Mouse (Mus musculus) neural tube, embryonic 10.5 days (tissue): ENCODE measurements around the gene Trnt1.

Experiments used
- DNase-seq: peaks from one replicate; pipeline ENCODE4 v3.0.0-alpha.2; 2017; ENCODE audit warnings: low spot score; ENCODE audit errors: extremely low spot score

The Trnt1 gene

DNA sequence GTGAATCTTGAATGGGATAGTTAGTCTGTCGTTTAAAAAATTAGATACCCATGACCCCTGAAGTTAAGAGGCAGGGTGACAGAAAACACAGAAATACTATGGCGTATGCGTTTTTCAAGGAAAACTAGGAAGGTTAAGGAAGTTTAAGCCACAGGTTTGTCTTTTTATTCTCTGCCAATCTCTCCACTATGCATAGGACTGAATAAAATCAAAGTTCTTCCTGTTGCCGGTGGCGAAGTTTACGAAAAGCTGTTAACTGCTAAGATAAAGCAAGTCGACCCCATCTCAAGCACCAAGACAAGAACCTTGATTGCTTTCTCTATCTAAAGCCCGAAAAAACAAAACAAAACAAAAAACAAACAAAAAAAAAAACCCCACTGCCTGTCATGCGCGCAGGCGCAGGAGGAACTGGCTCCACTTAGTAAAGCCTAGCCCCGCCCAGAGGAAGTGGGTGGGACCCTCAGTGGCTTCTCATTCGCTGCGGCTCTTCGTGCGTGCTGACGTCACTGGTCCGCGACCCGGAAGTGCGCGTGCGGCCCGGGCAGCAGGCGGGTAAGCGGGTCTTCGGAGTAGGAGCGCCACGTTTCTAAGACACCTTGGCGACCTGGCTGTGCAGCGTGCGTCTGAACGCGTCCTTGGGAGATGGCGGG, at the start of gene Trnt1:
TSS of gene Trnt1 (plus strand) at position 481 of the 650 bp plus-strand sequence.
- peak; percentile 96 for DNase-seq

DNA sequence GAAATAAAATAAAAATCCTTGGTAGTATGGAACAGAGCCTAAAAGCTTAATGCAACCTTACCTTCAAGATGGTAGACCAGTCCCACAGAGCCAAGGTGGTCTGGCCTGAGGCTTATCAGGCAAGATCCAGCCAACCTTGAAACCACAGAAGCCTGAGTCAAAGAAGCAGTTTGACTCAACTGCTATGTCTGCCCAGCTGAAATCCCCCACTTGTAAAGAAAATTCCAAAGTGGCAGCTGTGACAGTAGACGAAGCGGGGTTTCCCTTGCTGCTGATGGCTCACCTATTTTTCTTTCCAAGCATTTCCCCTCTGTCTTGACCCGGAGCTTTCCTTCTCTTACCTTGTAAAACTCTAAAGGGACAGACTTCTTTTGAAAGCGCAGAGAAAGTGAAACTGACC, 43.3 kb upstream of the Trnt1 start:
- DNase-seq: no peak

DNA sequence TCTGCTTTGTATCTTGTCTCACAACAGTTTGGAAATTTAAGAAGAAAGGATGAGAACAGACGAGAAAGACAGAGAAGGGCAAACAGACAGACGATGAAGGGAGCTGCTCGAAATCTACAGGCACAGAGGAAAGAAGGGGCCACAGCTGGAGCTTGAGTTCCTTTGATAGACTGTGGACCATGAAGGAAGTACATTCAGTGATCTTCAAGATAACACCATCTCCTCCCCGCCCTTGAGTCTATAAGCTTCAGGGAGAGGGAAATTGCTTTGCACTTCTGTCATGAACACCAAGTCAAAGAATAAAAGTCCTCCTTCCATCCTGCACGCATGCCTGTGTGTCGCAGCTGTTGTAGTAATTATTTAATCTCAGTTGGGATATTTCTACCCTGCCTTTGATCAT, 42.8 kb upstream of the Trnt1 start:
- DNase-seq: no peak

DNA sequence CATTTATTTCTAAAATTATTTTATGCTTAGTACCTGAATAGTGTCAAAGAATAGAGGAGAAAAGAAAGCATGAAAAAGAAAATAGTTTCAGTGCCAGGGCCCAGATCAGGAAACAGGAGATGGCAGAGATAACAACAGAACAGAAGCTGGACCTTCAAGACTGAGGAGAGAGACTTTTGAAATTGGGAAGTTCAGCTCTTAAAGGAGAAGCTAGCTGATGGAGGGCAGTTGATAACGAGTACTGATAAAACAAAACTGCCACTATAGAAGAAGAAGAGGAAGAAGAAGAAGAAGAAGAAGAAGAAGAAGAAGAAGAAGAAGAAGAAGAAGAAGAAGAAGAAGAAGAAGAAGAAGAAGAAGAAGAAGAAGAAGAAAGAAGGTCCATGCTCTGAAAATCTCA, 41.2 kb upstream of the Trnt1 start:
- DNase-seq: no peak

DNA sequence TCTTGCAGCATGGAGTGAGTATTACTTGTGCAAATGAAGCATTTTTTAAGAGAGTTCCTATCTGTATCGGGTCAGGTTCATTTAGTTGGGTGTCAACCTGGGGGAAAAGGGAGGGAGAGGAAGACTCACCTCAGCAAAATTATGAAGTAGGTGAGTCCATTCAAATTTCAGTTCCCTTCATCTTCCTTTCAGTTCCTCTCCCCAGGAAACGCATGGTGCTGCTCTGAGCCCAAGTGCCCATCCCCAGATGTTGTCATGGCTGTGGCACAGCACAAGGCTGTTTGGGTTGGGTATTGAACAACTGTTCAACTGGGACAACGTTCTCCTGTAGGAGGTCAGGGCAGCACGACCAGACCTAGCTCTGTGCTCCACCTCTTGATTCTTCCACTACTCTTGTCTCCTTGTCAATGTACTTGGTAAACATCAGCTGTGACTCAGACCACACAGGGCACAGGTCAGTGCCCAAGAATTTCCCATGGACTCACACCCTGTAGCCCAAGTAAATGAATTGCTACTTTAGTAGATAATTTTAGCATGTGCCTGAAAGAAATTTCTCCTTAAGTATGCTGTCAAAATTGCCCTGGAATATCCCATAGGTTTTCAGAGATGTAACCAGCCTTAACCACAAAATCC, 39.1 kb upstream of the Trnt1 start:
- no peak for DNase-seq

DNA sequence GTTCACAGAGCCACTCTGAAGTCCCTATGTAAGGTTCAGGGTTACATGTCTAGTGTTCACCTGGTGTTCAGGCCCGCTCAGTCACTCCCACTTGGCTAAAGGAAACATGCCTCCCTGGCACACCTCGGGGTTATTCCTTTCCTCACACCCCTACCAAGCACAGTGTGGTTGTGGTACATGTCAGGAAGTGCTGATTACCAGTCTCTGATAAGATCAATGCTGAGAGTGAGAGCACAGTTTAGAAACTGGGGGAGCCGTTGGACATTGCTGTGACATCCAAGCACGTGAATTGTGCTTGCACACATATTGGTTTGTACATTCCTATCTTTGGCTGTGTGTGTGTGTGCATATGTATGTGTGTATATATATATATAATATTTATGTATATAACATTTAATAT, 36.4 kb upstream of the Trnt1 start:
- DNase-seq: no peak

DNA sequence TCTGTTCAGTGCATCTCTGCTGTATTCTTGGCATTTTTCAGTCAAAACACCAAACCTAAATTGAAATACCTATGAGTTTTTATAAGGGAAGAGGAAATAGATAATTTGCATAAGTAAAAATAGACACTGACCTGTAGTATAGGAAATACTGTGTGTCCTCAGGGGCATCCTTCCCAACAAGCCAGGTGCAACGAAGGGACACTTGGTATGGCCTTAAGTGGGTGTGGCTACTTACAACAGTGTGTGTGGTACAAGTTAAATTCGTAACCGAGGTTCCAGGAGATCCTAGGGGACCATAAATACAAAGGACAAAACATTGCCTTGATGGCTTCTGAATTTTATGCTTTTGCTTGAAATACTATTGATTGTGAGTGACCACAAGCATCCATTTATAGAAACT, 30.7 kb upstream of the Trnt1 start:
- no peak for DNase-seq

DNA sequence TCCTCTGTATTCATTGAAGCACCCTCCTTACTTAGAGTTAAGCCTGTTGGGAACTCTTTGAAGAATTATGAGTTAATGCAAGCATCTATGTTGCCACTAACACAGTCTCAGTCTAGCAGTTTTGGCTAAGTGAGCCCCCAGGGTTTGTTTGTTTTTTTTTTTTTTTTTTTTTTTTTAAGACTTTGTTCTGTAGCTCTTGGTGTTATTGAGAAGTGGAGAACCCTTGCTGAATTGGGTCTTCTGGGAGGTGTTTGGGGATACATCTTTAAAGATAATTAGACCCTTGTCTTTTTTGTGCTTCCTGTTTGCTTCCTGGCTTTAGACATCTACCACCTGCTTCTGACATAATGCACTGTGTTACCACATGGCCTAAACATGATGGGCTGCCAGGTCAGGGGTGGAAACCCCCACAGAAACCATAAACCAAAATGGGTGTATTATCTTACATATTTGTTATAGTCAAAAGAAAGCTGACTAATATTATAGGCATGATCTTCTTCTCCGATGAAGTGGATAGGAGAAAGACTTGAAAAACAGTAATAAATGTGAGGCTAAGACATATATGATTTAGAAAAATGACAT, 28.6 kb upstream of the Trnt1 start:
- no peak for DNase-seq

DNA sequence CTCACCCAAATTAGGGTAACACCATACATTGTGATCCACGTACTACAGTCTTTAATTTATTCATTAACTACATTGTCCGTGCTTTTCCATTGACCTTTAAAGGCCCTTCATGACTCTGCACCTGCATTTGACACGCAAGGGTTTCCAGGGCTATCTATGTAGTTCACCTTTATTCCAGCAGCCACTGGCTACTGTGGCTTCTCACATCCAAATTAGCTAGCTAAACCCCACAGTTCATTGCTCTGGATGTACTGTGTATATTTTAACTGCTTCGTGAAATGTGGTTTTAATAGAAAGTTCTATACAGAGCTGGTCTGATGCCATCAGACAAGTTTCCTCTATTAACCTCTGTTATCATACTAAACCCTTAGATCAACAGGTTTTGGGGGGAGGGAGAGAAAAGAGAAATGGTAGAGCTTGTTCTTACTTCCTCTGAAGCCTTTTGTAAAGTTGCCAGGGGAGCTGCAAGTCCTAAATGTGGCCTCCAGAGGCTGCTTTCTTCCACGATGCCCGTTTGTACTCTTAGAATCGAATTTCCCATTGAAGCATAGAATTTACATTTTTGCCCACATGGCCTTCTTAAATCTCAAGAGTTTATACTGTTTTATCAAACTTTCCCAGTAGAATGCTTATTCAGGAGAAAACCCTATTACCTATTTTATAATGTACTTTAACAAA, 25.2 kb upstream of the Trnt1 start:
- no peak for DNase-seq

DNA sequence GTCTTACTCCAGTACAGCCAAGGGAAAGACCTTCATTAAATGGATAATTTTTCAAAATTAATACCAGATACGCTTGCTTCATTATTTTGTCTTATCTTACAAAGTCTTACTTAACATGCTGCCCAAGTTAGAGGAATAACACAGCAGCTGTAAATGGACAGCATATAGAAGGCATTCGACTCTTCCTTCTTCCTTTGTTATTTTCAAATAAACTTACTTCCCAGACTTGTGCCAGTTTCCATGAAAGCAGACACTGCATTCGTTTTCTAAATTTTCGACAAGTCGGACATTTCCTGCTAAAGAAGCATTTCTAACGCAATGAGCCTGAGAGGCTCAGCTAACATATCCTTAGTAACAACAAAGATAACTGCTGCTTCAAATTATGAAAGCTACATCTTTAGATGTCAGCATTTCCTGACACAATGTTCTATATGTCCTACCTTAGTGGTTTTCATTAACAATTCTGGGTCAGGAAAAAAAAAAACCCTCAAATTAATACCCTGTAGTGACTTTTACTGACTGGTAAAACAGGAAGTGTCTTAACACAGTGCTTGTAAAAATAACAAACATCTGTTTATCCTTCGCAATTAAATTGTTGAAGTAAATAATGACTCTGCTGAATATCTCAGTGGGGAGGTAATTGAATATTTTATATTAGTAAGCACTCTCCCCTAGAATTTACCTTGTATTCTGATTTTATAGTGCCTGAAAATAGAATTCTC, 23.1 kb upstream of the Trnt1 start:
- DNase-seq: no peak

DNA sequence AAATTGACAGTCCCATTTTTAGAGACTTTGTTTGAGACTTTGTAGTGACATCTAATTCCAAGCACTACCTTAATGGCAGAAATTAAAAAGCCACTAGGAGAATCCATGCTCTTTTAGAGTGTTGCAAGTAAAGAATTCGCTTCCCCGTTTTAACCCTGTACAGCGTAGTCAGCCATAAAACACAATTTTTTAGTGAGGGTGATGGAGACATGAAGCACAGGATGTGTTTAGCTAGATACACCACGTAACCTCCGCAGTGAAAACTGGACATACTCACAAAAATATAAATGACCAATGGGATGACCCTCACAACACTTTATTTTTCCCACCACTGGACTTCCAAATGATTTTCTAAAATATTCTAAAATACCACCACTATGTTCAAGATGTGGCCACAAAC, 21.7 kb upstream of the Trnt1 start:
- no peak for DNase-seq

DNA sequence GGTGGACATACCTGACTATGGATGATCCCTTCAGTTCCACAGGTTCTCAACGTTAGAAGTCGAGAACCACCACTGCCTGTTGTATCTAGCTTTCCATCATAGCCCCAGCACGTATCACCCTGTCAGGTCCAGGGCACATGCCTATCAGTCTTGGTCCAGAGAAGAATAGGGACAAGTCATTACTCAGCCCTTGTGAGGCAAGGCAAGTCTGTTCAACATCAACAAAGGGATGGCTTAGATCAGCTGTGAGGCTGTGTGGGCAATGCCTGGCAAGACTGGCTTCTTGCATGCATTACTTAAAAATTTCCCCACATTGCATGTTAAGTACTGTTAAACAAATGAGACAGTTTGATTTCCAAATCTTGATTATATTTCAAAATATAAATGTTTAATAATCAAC, 21.1 kb upstream of the Trnt1 start:
- no peak for DNase-seq

DNA sequence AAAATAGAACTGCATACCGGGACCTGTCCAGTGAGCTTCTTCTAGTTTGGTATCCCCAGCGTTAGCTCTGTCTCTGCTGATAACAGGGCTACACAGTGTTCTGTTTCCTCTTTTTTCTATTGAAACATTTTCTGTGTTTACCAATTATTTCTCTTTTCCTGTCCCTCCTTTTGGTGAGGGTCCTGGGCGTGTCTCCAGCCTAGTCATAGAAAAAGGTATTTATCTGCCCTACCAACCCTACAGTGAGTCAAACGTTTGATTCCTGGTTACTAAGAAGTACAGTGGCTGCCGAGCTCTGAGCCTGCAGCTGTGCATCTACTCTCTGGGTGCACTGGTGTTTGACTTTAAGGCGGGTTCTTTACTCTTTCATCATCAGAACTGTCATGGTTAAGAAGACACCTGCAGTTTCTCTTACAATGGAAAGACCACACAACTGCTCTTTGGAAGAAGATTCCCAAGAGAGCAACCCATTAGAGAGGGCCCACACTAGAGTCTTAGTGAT, 20.0 kb upstream of the Trnt1 start, which contains the start of gene Il5ra:
TSS of gene Il5ra (minus strand) at position 151 of the 502 bp plus-strand sequence.
- no peak for DNase-seq

DNA sequence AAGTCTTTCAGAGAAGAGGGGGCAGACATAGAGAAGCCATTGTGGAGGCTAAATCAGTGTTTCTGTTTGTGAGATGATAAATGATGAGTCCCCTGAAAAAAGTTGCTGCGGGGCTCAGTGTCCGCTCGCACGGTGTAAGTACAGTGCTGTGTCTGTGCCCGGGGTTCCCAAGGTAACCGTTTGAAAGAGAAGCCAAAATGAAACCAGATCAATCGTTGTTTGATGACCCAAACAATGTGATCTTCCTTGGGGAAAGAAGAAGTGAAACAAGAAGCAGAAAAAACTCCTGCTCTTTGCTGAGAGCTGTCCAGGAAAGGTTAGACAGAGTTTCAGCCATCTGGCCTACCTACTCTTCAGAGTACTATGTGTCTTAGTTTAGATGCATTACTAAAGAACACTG, 18.6 kb upstream of the Trnt1 start:
- DNase-seq: no peak

DNA sequence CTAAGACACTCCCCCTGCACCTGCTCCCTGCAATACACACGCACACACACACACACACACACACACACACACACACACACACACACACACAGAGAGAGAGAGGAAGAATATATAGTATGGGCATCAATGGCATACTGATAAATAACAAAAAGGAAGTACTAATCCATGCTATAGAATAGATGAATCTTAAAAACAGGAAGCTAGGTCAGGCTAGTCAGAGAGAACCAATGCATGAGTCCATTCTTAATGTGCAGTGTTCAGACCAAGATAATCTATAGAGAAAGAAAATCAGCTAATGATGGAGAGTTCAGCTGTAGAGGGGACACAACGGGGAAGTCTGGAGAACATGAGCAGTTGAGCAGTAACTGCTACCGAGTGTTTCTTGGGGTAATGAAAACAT, 10.6 kb upstream of the Trnt1 start:
- DNase-seq: no peak

DNA sequence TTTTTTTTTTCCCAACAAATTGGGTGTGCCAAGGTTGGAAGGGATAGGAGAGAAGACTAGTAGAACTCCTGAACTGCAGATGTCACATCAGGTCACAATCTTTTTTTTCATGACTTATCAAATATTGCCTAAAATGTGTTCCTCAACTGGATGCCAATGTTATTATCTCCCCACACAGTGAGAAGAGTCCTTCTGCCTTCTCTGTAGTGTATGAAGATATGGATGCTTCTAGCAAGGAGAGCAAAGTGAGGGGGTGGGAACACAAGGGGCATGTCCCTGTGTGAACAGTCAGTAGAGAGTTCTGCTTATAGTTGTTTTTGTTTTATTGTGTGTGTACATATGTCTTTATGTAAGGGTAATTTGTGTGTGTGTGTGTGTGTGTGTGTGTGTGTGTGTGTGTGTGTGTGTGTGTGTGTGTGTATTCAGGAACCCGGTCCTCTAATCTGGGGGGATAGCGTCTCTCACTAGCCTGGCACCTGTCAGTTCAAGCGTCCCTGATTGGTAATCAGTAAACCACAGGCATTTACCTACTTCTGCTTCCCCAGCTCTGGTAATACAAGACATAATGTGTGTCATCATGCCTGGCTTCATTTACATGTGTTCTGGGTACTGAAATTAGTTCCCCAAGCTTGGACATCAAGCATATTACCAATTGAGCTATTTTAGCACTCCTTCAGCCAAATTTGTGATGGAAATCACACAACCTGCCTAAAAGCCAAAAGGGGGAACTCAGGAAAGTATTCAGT, 8.3 kb upstream of the Trnt1 start:
- DNase-seq: no peak

DNA sequence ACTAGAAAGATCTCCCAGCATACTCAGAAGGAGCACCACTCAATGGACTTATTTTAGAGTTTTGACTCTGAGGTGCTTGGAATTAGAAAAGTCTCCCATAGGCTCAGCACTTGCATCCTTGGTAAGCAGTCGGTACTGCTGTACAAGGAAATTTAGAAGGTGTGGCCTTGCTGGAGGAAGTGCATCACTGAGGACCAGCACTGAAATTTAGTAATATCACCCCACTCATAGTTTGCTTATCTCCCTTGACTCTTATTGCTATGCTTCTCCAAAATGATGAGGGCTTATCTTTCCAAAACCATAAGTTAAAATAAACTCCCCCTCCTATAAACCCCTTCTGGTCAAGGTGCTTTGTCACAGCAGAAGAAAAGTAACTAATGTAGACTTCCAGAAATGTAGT, 7.4 kb upstream of the Trnt1 start:
- DNase-seq: no peak

DNA sequence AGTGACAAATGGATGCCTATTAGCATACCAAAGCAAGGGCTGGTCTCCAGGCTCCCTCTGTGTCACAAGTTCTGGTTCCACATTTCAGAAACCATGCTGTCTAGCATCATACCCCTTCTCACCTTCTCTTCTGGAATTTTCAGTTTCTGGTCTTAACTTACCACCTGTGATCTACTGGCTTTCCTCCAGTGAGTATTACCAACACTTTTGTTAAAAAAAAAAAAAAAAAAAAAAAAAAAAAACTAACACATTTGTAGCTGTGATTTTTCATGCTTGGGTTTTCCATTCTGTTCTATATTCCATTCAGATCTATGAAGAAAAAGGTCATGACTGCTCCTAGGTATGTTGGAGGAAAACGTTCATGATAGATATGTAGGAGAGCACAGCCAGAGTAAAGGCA, 3.0 kb upstream of the Trnt1 start:
- DNase-seq: no peak

DNA sequence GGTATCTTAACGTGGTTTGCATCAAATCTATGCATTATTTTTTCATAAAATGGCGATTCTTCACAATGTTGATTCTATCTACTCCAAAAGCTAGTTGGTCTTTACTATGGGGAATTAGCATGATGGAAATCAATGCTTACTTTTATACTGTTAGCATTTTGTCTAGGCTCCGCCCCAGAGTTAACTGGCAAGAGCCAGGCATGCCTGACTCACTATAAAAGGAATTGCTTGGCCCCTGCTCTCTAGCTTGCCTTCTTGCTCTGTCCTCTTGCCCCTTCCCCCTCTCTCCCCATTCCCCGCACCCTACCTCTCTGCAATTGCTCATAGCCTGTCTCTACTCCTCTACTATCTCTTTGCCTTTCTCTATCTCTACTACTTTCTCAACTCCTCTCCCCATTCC, 2.1 kb upstream of the Trnt1 start:
- no peak for DNase-seq

DNA sequence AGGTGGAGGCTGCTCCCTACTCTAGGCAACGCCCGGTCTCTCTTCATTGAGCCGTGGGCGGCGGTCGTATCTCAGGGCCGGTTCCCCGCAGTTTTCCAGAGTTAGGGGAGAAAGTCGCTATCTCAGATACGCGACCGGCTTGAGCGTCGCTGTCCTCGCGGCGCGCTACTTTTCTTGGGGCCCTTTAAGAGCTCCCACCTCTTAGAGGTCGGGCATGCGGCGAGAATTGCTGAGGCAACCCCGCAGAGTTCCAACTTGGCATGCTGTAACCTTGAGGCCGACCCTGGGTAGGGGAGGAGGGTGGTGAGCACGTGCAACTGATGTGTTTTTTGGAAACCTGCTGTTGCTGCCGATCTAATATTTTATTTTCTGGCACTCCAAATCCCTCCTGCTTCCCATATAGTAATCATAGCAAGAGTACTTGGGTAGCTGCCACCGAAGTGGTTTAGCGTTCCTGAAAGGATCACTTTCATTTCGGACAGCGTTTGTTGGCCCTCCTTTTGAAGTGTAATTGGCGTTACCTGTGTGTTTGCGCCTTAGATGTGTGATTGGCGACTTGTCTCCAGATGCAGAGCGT, 458 bp downstream of the Trnt1 start:
- DNase-seq: no peak

DNA sequence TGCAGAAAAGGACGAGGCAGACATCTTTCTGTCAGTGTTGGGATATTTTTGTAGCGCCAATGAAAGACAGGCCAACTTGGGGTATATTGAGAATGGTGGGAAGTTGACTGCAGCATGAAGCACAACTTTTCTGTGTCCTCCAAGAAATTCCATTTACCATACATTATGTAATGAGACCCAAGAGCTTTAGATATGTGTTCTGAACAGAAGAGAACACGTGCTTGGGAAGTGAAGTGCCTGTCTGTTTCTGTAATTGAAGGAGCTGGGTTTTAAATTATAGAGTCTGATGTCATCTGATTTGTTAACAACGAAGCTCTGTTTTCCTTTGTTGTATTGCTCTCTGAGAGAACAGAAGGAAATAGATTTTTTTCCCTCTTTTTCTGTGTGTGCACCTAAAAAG, 1.1 kb downstream of the Trnt1 start:
- DNase-seq: no peak
